Mouse (Mus musculus) spleen, adult 2 months (tissue): ENCODE results near the gene Slc25a44. TPM values are rescaled to one million over a fixed set of nuclear protein-coding genes. Genes with fewer than 3 reads are reported as not detected.
A peak's percentile ranks its signal among the peaks of the same experiment; 100 is the strongest.
"Not testable (repeated sequence)": the region's sequence is repeated elsewhere in the genome, so short reads cannot be mapped to it uniquely, and the experiment has no call there.

Experiments used
- DNase-seq, 2 experiments: peaks; one replicate each; pipeline versions ENCODE4 v3.0.0 to v3.0.0-alpha.2; 2012 to 2021; ENCODE audit warnings: low spot score in 2 of 2, low read depth in 1 of 2
- H3K27ac ChIP-seq: fragments of 200-500 bp; 2 replicates; pipeline ENCODE4 v1.5.1; 2012; ENCODE audit warnings: low read length, inconsistent platforms; ENCODE audit not compliant: insufficient read depth
- H3K27me3 ChIP-seq: fragments of 200-500 bp; 2 replicates; pipeline ENCODE4 v1.6.1; 2012; ENCODE audit warnings: mild to moderate bottlenecking, moderate library complexity, low read length, inconsistent platforms; ENCODE audit not compliant: control insufficient read depth, insufficient read depth
- H3K36me3 ChIP-seq: fragments of 200-500 bp; 2 replicates; pipeline ENCODE4 v1.6.1; 2012; ENCODE audit warnings: mild to moderate bottlenecking, low read length, inconsistent platforms; ENCODE audit not compliant: control insufficient read depth, insufficient read depth
- H3K4me1 ChIP-seq: fragments of 200-500 bp; 2 replicates; pipeline ENCODE4 v1.6.1; 2011; ENCODE audit warnings: inconsistent platforms; ENCODE audit not compliant: control insufficient read depth, insufficient read depth, insufficient read length
- H3K4me3 ChIP-seq: fragments of 200-500 bp; 2 replicates; pipeline ENCODE4 v1.5.1; 2011; ENCODE audit warnings: mild to moderate bottlenecking, inconsistent platforms; ENCODE audit not compliant: insufficient read depth, insufficient read length; ENCODE audit errors: extremely low read depth
- CTCF ChIP-seq: fragments of 200-500 bp; IDR thresholded peaks from 2 replicates; pipeline ENCODE4 v1.5.1; 2011; ENCODE audit warnings: mild to moderate bottlenecking, inconsistent platforms; ENCODE audit not compliant: insufficient read depth, insufficient read length, insufficient replicate concordance; ENCODE audit errors: extremely low read depth
- POLR2A ChIP-seq: fragments of 200-500 bp; IDR thresholded peaks from 2 replicates; pipeline ENCODE4 v1.6.1; 2011; ENCODE audit warnings: low read depth, low read length, inconsistent platforms
- WGBS: fragments of 180-500 bp; shearing (Covaris S2); methylation state at CpG from one replicate; pipeline ENCODE4 v1.1.7; 2018; 5-methylcytosine and 5-hydroxymethylcytosine counted together
- polyA plus RNA-seq: library from polyadenylated mRNA; depleted of rRNA; stranded (reverse); fragments of >200 nt; gene quantifications from 2 replicates; pipeline ENCODE4 v1.2.3, GENCODE M21; 2012

Slc25a44 gene
- polyA plus RNA-seq, 1 experiment, result 13.9 TPM

DNA sequence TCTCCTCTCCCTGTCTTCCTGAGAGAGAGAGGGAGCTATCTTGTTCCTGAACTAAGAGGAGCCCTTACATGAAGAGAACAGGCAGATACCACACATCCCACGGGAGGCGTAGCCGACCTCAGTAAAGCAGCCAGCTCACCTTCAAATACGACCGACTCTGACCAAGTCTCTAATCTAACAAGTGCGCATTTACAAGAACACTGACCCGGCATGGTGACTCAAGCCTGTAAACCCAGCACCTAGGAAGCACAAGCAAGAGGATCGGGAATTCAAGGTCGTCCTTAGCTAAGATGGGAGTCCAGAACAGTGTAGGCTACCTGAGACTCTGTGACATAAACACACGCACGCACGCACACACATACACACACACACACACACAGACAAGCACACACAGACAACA lies 17.5 kb upstream of the Slc25a44 start:
- H3K36me3 ChIP-seq, result no peaks in the 10 kb centered on the region
- no peaks in the 10 kb centered on the region for H3K27me3 ChIP-seq
- peaks cover 3% of the 10 kb centered on the region; the same call in 1 of the 2 replicates for H3K4me1 ChIP-seq
- no peak overlapping the region for H3K4me3 ChIP-seq
- no peak overlapping the region for H3K27ac ChIP-seq
- TF ChIP-seq CTCF, result no peak
- no peak for TF ChIP-seq POLR2A
- whole genome bisulfite sequencing, result 92% methylated on average over 12 of the region's 12 CpGs
- no peak for DNase-seq

DNA sequence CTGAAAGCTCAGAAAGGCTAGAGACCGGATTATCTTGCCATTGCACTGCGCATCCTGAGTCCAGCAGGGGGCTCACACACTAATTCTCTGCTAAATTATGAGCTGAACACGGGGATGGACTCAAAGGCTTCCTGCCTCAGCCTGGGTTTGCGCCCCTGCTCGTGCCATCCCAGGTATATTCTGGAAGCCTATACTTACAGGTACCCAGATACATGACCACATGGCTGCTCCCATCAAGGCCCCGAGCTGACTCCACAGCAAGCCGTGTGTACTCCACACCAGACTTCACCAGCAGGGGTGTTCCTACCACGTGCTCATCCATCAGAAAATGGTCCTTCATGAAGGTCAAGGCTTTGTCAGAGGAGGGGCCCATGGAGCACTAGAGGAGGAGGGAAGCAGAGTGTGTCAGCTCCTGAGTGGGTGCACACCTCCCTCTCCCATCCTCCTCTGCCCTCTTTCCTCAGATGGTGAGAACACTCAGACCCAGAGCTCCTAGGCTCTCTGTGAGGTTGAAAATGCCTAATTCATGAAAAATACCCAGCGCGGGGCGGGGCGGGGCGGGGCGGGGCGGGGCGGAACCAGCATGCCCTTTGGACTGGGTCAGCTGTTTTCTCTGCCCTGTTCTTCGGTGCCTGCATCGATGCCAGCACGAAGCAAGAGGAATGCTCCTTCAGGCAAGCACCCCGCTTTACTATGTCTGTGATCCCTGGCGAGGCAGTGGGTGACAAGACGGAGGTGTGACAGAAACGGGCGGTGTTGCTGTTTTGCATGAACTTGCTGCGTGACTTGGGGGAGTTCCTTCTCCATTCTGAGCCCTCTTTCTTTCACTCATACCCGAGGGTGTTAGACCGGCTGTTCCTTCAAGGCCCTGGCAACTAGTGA lies 15.8 kb upstream of the Slc25a44 start:
- 13% methylated on average over 27 of the region's 27 CpGs for WGBS
- H3K27ac ChIP-seq, result no peak overlapping the region
- no peaks in the 10 kb centered on the region for H3K36me3 ChIP-seq
- H3K4me3 ChIP-seq, result peak overlapping the region; percentile 54
- peak; percentile 45 to 51 for DNase-seq
- H3K27me3 ChIP-seq, result no peaks in the 10 kb centered on the region
- no peak for TF ChIP-seq POLR2A
- TF ChIP-seq CTCF, result peak; percentile 43; the same call in 1 of the 2 replicates
- peaks cover 3% of the 10 kb centered on the region; the same call in 1 of the 2 replicates for H3K4me1 ChIP-seq

DNA sequence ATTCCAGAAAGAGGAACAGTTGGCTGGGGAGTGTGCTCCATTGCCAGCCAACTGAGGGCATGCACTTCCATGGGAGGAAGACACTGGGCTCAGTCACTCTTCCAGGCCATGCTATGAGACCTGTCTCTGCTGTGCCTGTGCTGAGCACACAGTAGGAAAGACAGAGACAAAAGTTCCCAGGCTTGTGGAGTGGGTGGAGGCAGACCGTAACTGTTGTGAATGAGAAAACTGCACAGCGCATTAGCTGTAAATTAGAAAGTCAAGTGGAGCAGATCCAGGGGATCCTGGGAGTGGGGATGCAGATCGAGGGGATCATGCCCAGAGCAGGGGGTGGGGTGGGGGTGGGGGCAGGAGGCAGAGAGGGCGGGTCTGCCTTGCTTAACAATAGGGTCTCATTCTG lies 14.6 kb upstream of the Slc25a44 start:
- peaks cover 3% of the 10 kb centered on the region; the same call in 1 of the 2 replicates for H3K4me1 ChIP-seq
- TF ChIP-seq POLR2A, result no peak
- no peak for TF ChIP-seq CTCF
- WGBS, result 87% methylated on average over 4 of the region's 4 CpGs

DNA sequence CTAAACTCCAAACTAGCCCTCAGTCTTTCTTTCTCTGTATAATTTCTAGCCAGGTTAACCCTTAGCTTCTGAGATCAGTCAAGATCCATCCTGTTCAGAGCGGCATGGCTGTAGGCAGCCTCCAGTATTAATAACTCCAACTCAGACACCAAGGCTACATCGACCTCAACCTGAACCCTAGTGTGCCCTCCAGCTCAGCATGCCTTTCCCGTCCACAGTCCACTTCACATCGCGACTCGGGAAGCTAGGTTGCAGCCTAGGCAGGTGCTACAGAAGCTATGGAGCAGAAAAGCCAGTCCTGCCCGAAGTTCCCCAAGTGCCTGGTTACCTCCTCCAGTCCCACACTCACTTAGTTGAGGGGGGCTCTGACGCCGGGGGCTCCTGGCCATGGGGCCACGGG lies 12.5 kb upstream of the Slc25a44 start:
- Histone ChIP-seq H3K4me3 (no peak overlapping the region), H3K36me3 (no peaks in the 10 kb centered on the region), H3K27me3 (no peaks in the 10 kb centered on the region), H3K4me1 (peaks cover 3% of the 10 kb centered on the region; the same call in 1 of the 2 replicates), H3K27ac (no peak overlapping the region)
- TF ChIP-seq POLR2A, result no peak
- no peak for TF ChIP-seq CTCF
- 87% methylated on average over 10 of the region's 10 CpGs for WGBS
- no peak for DNase-seq

More for the DNA sequence above, 14.6 kb upstream of the Slc25a44 start:
- H3K27me3 ChIP-seq, result no peaks in the 10 kb centered on the region
- no peak overlapping the region for H3K27ac ChIP-seq
- H3K4me3 ChIP-seq, result no peak overlapping the region
- DNase-seq, result no peak
- no peaks in the 10 kb centered on the region for H3K36me3 ChIP-seq

DNA sequence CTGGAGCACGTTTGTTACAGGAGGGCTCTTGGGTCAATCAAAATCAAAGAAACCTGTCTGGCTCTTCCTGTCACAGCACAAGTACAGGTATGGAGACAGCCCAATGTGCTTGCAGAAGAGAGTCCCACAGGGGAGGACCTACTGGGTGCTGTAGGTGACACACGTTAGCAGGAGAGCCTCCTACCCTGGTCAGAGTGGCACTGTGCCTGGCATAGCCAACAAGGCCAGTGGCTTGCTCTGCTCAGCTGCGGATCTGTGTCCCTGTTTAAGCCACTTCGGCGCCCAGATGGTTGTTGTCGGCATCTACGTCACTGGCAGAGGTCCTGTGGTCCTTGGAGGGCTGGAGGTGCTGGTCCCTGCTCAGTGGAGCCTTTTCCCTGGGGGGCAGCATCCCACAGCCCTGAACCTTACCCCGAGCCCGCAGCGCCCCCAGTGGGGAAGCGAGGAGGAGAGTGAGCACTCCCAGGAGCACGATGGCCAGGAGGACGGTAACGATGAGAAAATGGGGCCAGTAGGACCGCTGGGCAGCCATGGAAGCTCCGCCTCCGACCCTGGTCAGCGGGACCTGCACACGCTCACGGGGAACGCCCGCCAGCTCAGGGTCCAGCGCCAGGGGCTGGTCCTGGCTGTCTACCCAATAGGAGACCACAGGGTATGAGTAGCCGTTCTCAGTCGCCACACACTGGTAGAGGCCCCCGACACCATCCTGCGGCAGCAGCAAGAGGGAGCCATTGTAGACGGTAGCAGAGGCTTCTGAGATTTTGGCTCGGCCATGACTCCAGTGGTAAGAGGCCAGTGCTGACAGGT lies 11.7 kb upstream of the Slc25a44 start:
- peak in 1 of 2 experiments; percentile 24 for DNase-seq
- Histone ChIP-seq H3K27ac (no peak overlapping the region), H3K4me1 (peaks cover 3% of the 10 kb centered on the region; the same call in 1 of the 2 replicates), H3K27me3 (no peaks in the 10 kb centered on the region), H3K36me3 (no peaks in the 10 kb centered on the region), H3K4me3 (peak overlapping the region; percentile 12; the same call in 1 of the 2 replicates)
- 42% methylated on average over 29 of the region's 29 CpGs for WGBS
- TF ChIP-seq CTCF (peak; percentile 42; the same call in 1 of the 2 replicates), POLR2A (no peak)

DNA sequence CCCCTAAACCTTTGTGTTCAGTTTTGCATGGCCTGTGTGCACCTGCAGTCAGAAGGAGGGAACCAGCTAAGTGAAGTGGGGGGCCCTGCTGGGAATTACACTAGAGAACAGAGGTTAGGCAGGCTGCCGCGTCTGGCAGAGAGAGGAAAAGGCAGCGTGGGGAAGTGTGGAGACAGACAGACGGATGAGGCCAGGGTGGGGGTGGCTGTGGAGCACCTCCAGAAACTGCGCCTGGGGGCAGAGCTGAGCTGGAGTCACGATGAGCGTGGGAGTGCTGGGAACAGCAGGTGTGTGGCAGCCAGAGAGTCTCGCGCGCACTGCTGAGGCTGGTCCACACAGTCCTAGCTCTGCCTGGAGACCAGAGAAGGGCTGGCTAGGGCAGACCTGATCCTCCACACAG lies 10.6 kb upstream of the Slc25a44 start:
- TF ChIP-seq CTCF (no peak), POLR2A (no peak)
- 76% methylated on average over 10 of the region's 10 CpGs for WGBS
- no peak overlapping the region for H3K4me3 ChIP-seq
- no peak for DNase-seq
- H3K36me3 ChIP-seq, result no peaks in the 10 kb centered on the region
- H3K4me1 ChIP-seq, result 0 out of 2 replicates have a peak, but pooled peaks cover under 1% of the 10 kb centered on the region
- H3K27me3 ChIP-seq, result no peaks in the 10 kb centered on the region
- H3K27ac ChIP-seq, result no peak overlapping the region

DNA sequence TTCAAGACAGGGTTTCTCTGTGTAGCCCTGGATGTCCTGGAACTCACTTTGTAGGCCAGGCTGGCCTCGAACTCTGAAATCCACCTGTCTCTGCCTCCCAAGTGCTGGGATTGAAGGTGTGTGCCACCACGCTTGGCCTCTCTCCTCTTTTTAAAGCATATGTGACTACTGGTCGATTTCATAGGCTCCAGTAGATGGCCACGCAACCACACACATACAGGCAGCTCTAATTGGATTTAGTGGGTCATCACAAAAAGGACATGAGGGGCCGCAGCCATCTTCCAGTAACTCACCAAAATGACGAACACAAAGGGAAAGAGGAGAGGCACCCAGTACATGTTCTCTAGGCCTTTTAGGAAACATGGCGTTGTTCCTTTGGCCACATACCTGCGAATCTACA lies 3.7 kb upstream of the Slc25a44 start:
- not testable (repeated sequence) for H3K27me3 ChIP-seq, H3K4me1 ChIP-seq, H3K27ac ChIP-seq, H3K4me3 ChIP-seq, DNase-seq, H3K36me3 ChIP-seq
- WGBS, result 84% methylated on average over 8 of the region's 8 CpGs
